Mouse (Mus musculus) liver, embryonic 13.5 days (tissue): ENCODE measurements around the gene C130050O18Rik. TPM values are rescaled to one million over a fixed set of nuclear protein-coding genes. Genes with fewer than 3 reads are reported as not detected.

Experiments
- ATAC-seq: fragments of 200-750 bp; cut with Nextera tagmentation; 2 replicates; pipeline ENCODE4 v1.8.0; 2017; ENCODE audit warnings: low read depth, mild to moderate bottlenecking, moderate number of reproducible peaks, moderate library complexity
- DNase-seq: peaks from one replicate; pipeline ENCODE4 v3.0.0; 2022
- H3K27ac ChIP-seq: fragments of 300-500 bp; sonication (generic); 2 replicates; pipeline ENCODE4 v1.5.1; 2015; ENCODE audit warnings: moderate library complexity, mild to moderate bottlenecking, inconsistent platforms
- H3K27me3 ChIP-seq: fragments of 300-500 bp; sonication (generic); 2 replicates; pipeline ENCODE4 v1.6.1; 2015; ENCODE audit warnings: mild to moderate bottlenecking, inconsistent platforms
- H3K36me3 ChIP-seq: fragments of 300-500 bp; sonication (generic); 2 replicates; pipeline ENCODE4 v1.6.1; 2015; ENCODE audit warnings: mild to moderate bottlenecking, inconsistent platforms
- H3K4me1 ChIP-seq: fragments of 300-500 bp; sonication (generic); replicated peaks from 2 replicates; pipeline ENCODE4 v1.6.1; 2015; ENCODE audit warnings: inconsistent platforms
- H3K4me2 ChIP-seq: fragments of 300-500 bp; sonication (generic); 2 replicates; pipeline ENCODE4 v1.6.1; 2015; ENCODE audit warnings: inconsistent platforms, mild to moderate bottlenecking, moderate library complexity
- H3K4me3 ChIP-seq: fragments of 300-500 bp; sonication (generic); replicated peaks from 2 replicates; pipeline ENCODE4 v1.5.1; 2015; ENCODE audit warnings: mild to moderate bottlenecking, inconsistent platforms
- H3K9ac ChIP-seq: fragments of 300-500 bp; sonication (generic); 2 replicates; pipeline ENCODE4 v1.6.1; 2015; ENCODE audit warnings: mild to moderate bottlenecking, inconsistent platforms
- H3K9me3 ChIP-seq: fragments of 300-500 bp; sonication (generic); replicated peaks from 2 replicates; pipeline ENCODE4 v1.6.1; 2016; ENCODE audit warnings: inconsistent platforms
- WGBS: fragments of 180-500 bp; shearing (Covaris S2); methylation state at CpG from one replicate; pipeline ENCODE4 v1.1.7; 2015; ENCODE audit not compliant: insufficient replicate concordance; 5-methylcytosine and 5-hydroxymethylcytosine counted together
- polyA plus RNA-seq: library from polyadenylated mRNA; unstranded; fragments of >200 nt; fragmentation: Nextera tagmentation; extraction: Ambion mirVana; gene quantifications from 2 replicates; pipeline ENCODE4 v1.2.1, GENCODE M21; 2015

The C130050O18Rik gene
- polyA plus RNA-seq, 1 experiment from 2014 or later: 0.89 TPM

DNA sequence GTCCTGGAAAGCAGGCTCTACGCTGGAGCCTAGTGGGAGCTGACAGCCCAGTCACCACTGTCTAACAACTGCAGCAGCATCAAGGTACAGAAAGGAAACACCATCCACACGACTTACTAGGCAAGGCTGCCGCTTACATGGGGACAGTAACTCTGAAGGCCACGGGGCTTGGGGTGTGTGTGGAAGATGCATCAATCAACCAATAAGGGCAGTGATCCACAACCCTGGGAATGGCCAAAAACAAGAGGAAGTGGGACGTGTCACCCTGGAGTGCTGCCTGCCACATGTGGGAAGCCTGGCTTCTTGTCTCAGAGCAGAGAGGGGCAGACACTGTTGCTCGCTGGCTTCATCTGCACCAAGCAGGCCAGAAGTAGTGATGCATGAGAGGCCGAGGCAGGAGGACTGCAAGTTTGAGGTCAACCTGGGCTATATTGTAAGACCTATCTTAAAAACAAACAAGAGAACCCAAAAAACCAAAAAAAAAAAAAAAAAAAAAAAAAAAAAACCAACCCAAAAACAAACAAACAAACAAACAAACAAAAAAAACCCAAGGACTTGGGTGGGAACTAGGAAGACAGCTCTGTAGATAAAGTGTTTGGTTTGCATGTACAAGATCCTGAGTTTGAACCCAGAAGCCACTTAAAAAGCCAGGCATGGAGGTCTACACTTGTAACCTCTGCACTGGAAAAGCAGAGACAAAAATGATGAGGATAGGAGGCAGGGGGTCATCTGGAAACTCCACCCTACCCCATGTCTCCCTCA, 27.8 kb downstream of the C130050O18Rik start:
- no peaks in the 10 kb centered on the region for H3K27me3 ChIP-seq
- H3K27ac ChIP-seq: no peak overlapping the region
- H3K4me3 ChIP-seq: no peak overlapping the region
- WGBS: 69% methylated on average over 7 of the region's 7 CpGs
- no peaks in the 10 kb centered on the region for H3K9me3 ChIP-seq
- peaks cover 11% of the 10 kb centered on the region for H3K4me1 ChIP-seq
- no peak for ATAC-seq
- H3K4me2 ChIP-seq: no peak overlapping the region
- no peak overlapping the region for H3K9ac ChIP-seq
- DNase-seq: no peak
- H3K36me3 ChIP-seq: no peaks in the 10 kb centered on the region

DNA sequence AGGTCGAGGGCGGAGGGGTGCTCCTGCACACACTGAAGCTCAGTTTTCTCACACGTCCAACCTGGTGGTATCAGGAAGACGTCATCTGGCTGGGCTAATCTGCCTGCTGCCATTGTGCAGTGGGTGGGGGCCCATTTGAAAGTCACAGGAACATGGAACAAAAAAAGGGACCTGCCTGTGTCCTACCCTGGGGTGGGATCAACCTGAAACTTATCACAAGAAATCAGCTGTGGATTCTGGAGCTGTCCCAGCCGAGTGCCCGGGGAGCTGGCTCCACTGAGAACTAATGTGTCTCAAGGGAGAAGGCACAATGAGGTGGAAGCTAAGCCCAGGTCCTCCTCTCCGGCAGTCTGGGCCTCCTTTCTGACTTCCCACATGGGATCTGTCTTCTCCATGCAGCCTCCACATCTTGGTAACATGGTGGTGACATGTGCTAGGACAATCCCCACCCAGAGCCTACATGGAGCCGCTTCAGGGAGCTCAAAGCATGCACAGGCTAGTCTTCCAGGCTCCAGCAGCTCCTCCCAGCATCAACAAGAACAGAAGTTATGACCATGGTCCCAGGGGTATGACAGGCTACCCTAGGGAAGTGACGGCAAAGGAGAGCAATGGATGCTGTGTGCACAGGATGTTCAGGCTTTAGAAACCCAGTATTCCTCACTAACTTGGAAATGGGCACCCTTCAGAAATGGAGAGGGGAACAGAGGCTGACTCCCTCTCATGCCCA, 28.9 kb downstream of the C130050O18Rik start:
- no peak overlapping the region for H3K4me2 ChIP-seq
- peaks cover 11% of the 10 kb centered on the region for H3K4me1 ChIP-seq
- H3K27me3 ChIP-seq: no peaks in the 10 kb centered on the region
- no peak overlapping the region for H3K27ac ChIP-seq
- WGBS: 61% methylated on average over 9 of the region's 9 CpGs
- H3K9ac ChIP-seq: no peak overlapping the region
- no peak overlapping the region for H3K4me3 ChIP-seq
- H3K36me3 ChIP-seq: no peaks in the 10 kb centered on the region
- no peaks in the 10 kb centered on the region for H3K9me3 ChIP-seq
- ATAC-seq (no peak), DNase-seq (no peak)

DNA sequence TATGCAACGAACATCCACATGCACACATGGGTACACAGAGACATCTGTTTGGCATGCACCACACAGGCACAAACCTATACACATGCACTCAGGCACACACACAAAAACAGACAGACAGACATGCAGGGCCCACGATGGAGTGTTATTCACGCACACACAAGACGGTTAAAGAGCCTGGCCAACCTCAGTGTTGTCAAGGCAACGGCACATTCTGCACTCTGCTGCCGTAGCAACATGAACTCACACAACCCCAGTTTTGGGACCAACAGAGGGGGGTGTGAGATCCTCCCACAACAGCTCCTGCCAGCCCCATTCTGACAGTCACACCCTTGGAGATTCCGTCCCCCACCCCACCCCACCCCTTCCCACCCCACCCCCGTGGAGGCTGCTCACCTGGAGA, 29.9 kb downstream of the C130050O18Rik start:
- ATAC-seq (no peak), DNase-seq (no peak)
- Histone ChIP-seq H3K9me3 (no peaks in the 10 kb centered on the region), H3K4me1 (peaks cover 11% of the 10 kb centered on the region; the same call in 1 of the 2 replicates), H3K4me2 (no peak overlapping the region), H3K4me3 (no peak overlapping the region), H3K27ac (no peak overlapping the region), H3K27me3 (no peaks in the 10 kb centered on the region), H3K36me3 (no peaks in the 10 kb centered on the region), H3K9ac (no peak overlapping the region)
- 73% methylated on average over 8 of the region's 8 CpGs for WGBS

DNA sequence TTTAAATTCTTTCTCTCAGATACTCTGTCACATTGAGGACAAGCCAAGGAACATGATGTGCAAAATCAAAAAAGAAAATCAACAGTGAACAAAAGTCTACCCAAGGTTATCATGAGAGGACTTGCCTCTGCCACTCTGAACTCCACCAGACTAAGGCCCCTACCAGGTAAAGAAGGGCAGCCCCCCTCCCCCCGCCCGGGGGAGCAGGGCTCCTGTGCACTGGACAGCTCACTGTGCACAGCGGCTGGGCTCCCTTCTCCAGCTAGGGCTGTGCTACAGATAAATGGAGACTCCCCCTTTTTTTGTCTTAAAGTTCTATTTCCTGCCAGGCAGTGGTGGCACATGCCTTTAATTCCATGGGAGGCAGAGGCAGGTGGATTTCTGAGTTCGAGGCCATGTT, 32.7 kb downstream of the C130050O18Rik start:
- no peaks in the 10 kb centered on the region; the same call in 1 of the 2 replicates for H3K36me3 ChIP-seq
- no peak overlapping the region for H3K27ac ChIP-seq
- no peak overlapping the region for H3K4me3 ChIP-seq
- no peaks in the 10 kb centered on the region for H3K9me3 ChIP-seq
- WGBS: 68% methylated on average over 4 of the region's 4 CpGs
- DNase-seq (no peak), ATAC-seq (no peak)
- no peak overlapping the region for H3K9ac ChIP-seq
- H3K4me2 ChIP-seq: no peak overlapping the region
- no peaks in the 10 kb centered on the region for H3K27me3 ChIP-seq
- H3K4me1 ChIP-seq: peaks cover 6% of the 10 kb centered on the region; the same call in 1 of the 2 replicates

DNA sequence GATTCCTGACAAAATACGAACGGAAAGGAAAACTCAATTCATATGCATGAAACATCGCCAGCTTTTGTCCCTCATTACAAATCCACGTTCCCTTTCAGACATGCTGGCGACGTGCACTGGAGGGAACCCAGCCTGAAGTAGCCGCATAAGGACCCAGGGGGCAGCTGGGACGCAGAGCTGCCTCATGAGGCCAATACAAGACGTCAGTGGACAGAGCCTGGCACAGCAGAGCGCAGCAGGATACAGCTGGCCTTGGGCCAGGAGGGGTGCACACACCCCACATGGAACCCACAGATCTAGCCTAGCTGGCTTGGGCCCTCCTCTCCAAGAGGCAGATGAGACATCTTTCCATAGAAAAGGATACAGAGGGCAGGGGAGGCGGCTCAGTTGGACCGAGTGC, 33.4 kb downstream of the C130050O18Rik start:
- no peak for DNase-seq
- H3K4me1 ChIP-seq: peaks cover 6% of the 10 kb centered on the region; the same call in 1 of the 2 replicates
- no peak overlapping the region for H3K9ac ChIP-seq
- no peak overlapping the region for H3K4me2 ChIP-seq
- no peak for ATAC-seq
- no peaks in the 10 kb centered on the region for H3K27me3 ChIP-seq
- H3K9me3 ChIP-seq: no peaks in the 10 kb centered on the region
- H3K36me3 ChIP-seq: no peaks in the 10 kb centered on the region; the same call in 1 of the 2 replicates
- WGBS: 83% methylated on average over 12 of the region's 12 CpGs
- H3K4me3 ChIP-seq: no peak overlapping the region
- H3K27ac ChIP-seq: no peak overlapping the region

DNA sequence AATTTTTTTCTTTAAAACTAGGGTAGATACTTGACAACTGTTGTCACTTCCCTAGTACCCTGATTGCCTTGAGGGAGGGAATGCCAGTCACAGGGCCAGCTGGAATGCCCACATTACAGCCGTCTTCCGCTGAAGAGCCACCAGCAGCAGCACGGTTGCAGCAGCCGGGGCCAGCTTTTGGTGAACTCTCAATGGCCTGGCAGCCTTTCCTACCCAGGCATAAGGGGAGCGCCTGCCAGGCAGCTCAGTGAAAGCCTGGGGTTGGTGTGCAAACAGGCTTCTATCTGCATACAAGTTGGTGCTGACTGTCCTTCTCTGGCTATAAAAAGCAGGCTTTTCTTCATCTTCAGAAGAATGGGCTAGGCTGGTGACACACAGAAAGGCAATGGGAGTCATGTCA, 35.4 kb downstream of the C130050O18Rik start:
- no peak overlapping the region for H3K4me3 ChIP-seq
- H3K9me3 ChIP-seq: no peaks in the 10 kb centered on the region
- no peak overlapping the region for H3K27ac ChIP-seq
- no peak overlapping the region for H3K4me2 ChIP-seq
- no peaks in the 10 kb centered on the region for H3K27me3 ChIP-seq
- 86% methylated on average over 5 of the region's 5 CpGs for WGBS
- no peaks in the 10 kb centered on the region for H3K4me1 ChIP-seq
- no peak overlapping the region for H3K9ac ChIP-seq
- DNase-seq (no peak), ATAC-seq (no peak)
- H3K36me3 ChIP-seq: no peaks in the 10 kb centered on the region; the same call in 1 of the 2 replicates

DNA sequence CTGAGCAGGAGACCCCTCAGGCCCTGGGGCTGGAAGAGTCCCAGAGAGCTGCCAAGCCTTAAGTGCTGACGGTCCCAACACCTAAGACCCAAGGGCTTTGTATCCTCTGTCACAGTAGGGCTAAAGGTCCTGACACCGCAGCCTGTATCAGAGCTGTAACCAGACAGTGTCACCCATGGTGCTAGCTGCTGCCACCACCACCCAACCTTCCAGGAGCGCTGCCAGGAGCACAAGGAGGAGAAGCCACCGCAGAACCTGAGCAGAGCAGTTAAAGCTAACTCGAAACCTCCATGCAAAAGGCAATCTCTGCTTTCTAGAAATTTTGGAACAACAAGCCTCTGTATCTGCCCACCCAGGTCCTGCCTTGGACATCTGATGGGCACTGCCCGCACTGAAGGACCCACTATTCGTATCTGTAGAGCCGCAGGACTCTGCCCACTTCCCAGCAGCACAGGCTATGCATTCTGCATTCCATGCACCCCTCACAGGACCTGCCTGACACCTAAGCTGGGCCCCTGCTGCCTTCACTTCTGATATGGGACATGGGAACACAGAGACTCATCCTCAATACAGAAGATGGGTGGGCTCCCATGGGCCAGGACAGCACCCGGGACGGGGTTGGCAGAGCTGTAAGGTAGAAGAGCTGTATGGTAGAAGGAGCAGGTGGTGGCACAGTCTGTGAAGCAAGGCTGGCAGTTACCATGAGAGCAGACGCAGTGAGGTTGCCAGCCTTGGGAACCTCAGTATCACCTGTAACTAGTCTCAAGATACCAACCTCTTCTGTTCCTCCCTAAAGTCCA, 36.0 kb downstream of the C130050O18Rik start:
- DNase-seq: no peak
- Histone ChIP-seq H3K9me3 (no peaks in the 10 kb centered on the region), H3K4me3 (no peak overlapping the region), H3K36me3 (no peaks in the 10 kb centered on the region; the same call in 1 of the 2 replicates), H3K27me3 (no peaks in the 10 kb centered on the region), H3K9ac (no peak overlapping the region), H3K4me1 (no peaks in the 10 kb centered on the region), H3K4me2 (no peak overlapping the region), H3K27ac (no peak overlapping the region)
- ATAC-seq: no peak
- 84% methylated on average over 11 of the region's 11 CpGs for WGBS

DNA sequence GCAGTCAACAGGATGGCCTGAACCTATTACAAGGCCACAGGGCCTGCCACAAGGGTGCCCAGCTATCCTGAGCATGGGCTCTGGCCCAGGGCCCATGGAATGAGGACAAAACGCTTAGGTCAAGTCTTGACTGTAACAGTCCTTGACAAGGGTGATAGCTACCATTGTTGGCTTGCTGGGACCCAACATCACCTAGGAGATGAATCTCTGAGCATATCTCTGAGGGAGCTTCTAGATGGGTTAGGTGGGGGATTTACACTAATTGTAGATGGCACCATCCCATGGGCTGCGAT, 36.6 kb downstream of the C130050O18Rik start:
- DNase-seq (no peak), ATAC-seq (no peak)
- H3K27ac ChIP-seq: no peak overlapping the region
- H3K9ac ChIP-seq: no peak overlapping the region
- no peaks in the 10 kb centered on the region; the same call in 1 of the 2 replicates for H3K36me3 ChIP-seq
- no peaks in the 10 kb centered on the region for H3K27me3 ChIP-seq
- no peaks in the 10 kb centered on the region for H3K4me1 ChIP-seq
- no peak overlapping the region for H3K4me2 ChIP-seq
- no peaks in the 10 kb centered on the region for H3K9me3 ChIP-seq
- no peak overlapping the region for H3K4me3 ChIP-seq
- 75% methylated on average over 2 of the region's 2 CpGs for WGBS

DNA sequence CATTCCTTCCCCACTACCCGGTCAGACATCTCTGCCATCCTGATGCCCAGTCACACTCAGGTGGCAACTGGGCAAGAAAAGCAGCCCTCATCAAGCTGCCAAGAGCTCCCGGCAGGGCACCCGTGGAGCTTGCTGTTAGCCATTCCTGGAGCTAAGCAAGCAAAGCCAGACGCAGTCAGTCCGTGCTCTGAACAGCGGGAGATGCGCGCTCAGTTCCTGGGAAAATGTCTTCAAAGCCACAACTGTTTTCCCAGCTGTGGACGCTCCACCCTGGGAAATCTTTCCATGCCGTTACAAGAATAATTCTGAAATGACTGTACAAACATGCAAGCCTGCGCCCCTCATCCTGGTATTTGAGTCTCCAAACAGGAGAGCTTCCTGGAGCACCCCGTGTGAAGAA, 37.3 kb downstream of the C130050O18Rik start:
- Histone ChIP-seq H3K4me3 (no peak overlapping the region), H3K27ac (no peak overlapping the region), H3K9me3 (no peaks in the 10 kb centered on the region), H3K4me2 (no peak overlapping the region), H3K27me3 (no peaks in the 10 kb centered on the region), H3K36me3 (no peaks in the 10 kb centered on the region; the same call in 1 of the 2 replicates), H3K9ac (no peak overlapping the region), H3K4me1 (no peaks in the 10 kb centered on the region)
- DNase-seq (no peak), ATAC-seq (no peak)
- WGBS: 89% methylated on average over 12 of the region's 12 CpGs

DNA sequence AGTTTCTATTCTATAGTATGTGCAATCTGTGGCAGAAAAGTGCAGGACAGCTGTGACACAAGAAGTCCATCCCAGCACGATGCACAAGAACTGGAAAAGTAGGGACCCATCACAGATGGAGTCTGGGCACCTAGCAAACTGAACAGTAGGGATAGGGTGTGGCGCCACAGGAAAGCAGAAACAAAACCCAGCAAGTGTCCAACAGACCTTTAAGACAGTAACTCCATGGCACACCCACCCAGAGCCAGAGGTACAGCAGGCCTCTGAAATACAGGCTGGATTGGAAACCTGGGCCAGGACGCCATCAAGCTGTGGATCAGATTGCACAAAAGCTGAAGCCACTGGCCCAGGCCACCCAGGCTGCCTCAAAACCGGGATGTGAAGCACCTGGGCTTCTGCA, 37.9 kb downstream of the C130050O18Rik start:
- 76% methylated on average over 4 of the region's 4 CpGs for WGBS
- H3K9me3 ChIP-seq: no peaks in the 10 kb centered on the region
- DNase-seq (no peak), ATAC-seq (no peak)
- no peak overlapping the region for H3K27ac ChIP-seq
- H3K9ac ChIP-seq: no peak overlapping the region
- H3K4me2 ChIP-seq: no peak overlapping the region
- H3K4me1 ChIP-seq: no peaks in the 10 kb centered on the region
- H3K4me3 ChIP-seq: no peak overlapping the region
- H3K36me3 ChIP-seq: no peaks in the 10 kb centered on the region; the same call in 1 of the 2 replicates
- no peaks in the 10 kb centered on the region for H3K27me3 ChIP-seq

DNA sequence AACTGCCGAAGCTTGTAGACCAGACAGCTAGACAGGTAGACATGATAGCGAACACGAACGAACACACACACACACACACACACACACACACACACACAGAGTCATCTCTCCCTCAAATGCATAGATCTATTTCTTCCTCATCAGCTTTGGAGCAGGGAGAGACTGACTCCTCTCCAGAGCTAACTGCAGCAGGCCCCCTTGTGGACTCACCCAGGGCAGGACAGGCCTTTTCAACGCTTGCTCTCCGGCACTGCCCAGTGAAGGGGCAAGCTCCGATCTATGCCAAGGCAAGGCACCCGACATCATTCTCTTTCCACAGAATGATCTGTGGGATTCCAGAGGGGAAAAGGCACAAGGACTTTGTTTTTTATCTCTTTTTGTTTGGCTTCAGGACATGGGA, 40.2 kb downstream of the C130050O18Rik start:
- no peak overlapping the region for H3K4me3 ChIP-seq
- H3K36me3 ChIP-seq: no peaks in the 10 kb centered on the region; the same call in 1 of the 2 replicates
- no peaks in the 10 kb centered on the region for H3K9me3 ChIP-seq
- peaks cover 12% of the 10 kb centered on the region for H3K4me1 ChIP-seq
- H3K4me2 ChIP-seq: no peak overlapping the region
- 75% methylated on average over 8 of the region's 8 CpGs for WGBS
- no peaks in the 10 kb centered on the region for H3K27me3 ChIP-seq
- no peak overlapping the region for H3K27ac ChIP-seq
- DNase-seq (no peak), ATAC-seq (no peak)
- H3K9ac ChIP-seq: no peak overlapping the region
